Mouse (Mus musculus) telencephalon, adult 2 months (tissue): ENCODE measurements at regions not wholly inside any gene's neighbourhood (a gene's known extent, or its start where the extent isn't known, plus 50 kb on each side); places are given as distances from the start of the nearest gene placed in this dataset.
"Not testable (repeated sequence)": the region's sequence is repeated elsewhere in the genome, so short reads cannot be mapped to it uniquely, and the experiment has no call there.

Experiments
- DNase-seq: peaks from one replicate; pipeline ENCODE4 v3.0.0-alpha.2; 2011; ENCODE audit warnings: low read depth, low spot score

- DNase-seq: no peak
Measured at GRCm38 (mm10) chr11:93653401-93653800, 232.2 kb downstream of the Utp18 start.

- not testable (repeated sequence) for DNase-seq
Measured at GRCm38 (mm10) chr11:93651966-93652365, 233.6 kb downstream of the Utp18 start.
